Mouse (Mus musculus) hindbrain, embryonic 15.5 days (tissue): ENCODE data around the gene Vezt. TPM values are rescaled to one million over a fixed set of nuclear protein-coding genes. Genes with fewer than 3 reads are reported as not detected.

Experiments used
- ATAC-seq: fragments of 200-750 bp; cut with Nextera tagmentation; 2 replicates; pipeline ENCODE4 v1.8.0; 2017; ENCODE audit warnings: low read depth, moderate number of reproducible peaks, moderate TSS enrichment; ENCODE audit not compliant: low FRiP score
- H3K27ac ChIP-seq: fragments of 300-500 bp; sonication (generic); replicated peaks from 2 replicates; pipeline ENCODE4 v1.5.1; 2015; ENCODE audit warnings: mild to moderate bottlenecking, inconsistent platforms
- H3K27me3 ChIP-seq: fragments of 300-500 bp; sonication (generic); 2 replicates; pipeline ENCODE4 v1.6.1; 2015; ENCODE audit warnings: control low read depth, inconsistent platforms
- H3K36me3 ChIP-seq: fragments of 300-500 bp; sonication (generic); 2 replicates; pipeline ENCODE4 v1.6.1; 2015; ENCODE audit warnings: control low read depth, inconsistent platforms
- H3K4me1 ChIP-seq: fragments of 300-500 bp; sonication (generic); replicated peaks from 2 replicates; pipeline ENCODE4 v1.6.1; 2015; ENCODE audit warnings: control low read depth, inconsistent platforms
- H3K4me2 ChIP-seq: fragments of 300-500 bp; sonication (generic); 2 replicates; pipeline ENCODE4 v1.6.1; 2015; ENCODE audit warnings: moderate library complexity, mild to moderate bottlenecking, inconsistent platforms
- H3K4me3 ChIP-seq: fragments of 300-500 bp; sonication (generic); 2 replicates; pipeline ENCODE4 v1.5.1; 2015; ENCODE audit warnings: mild to moderate bottlenecking, inconsistent platforms
- H3K9ac ChIP-seq: fragments of 300-500 bp; sonication (generic); 2 replicates; pipeline ENCODE4 v1.6.1; 2015; ENCODE audit warnings: inconsistent platforms
- H3K9me3 ChIP-seq: fragments of 300-500 bp; sonication (generic); 2 replicates; pipeline ENCODE4 v1.6.1; 2016; ENCODE audit warnings: control low read depth, inconsistent platforms
- WGBS: fragments of 180-500 bp; shearing (Covaris S2); methylation state at CpG from one replicate; pipeline ENCODE4 v1.1.7; 2015; 5-methylcytosine and 5-hydroxymethylcytosine counted together
- polyA plus RNA-seq: library from polyadenylated mRNA; unstranded; fragments of >200 nt; fragmentation: Nextera tagmentation; extraction: Ambion mirVana; gene quantifications from 2 replicates; pipeline ENCODE4 v1.2.1, GENCODE M21; 2015

Vezt gene
- polyA plus RNA-seq, 1 experiment from 2014 or later: 55.3 TPM

- WGBS: under 1% methylated on average over 30 of the region's 30 CpGs
- Histone ChIP-seq H3K4me2 (peak overlapping the region; percentile 70), H3K4me1 (peaks cover 37% of the 10 kb centered on the region), H3K27me3 (no peaks in the 10 kb centered on the region), H3K9ac (peak overlapping the region; percentile 80), H3K4me3 (peak overlapping the region; percentile 68), H3K36me3 (peaks cover 2% of the 10 kb centered on the region; the same call in 1 of the 2 replicates), H3K27ac (peak overlapping the region; percentile 85), H3K9me3 (no peaks in the 10 kb centered on the region)
- peak; percentile 74 for ATAC-seq
Observed at GRCm38 (mm10) chr10:94034876-94035657, 550 bp downstream of the Vezt start.

- Histone ChIP-seq H3K36me3 (peaks cover 14% of the 10 kb centered on the region), H3K27me3 (no peaks in the 10 kb centered on the region), H3K4me2 (no peak overlapping the region), H3K27ac (no peak overlapping the region), H3K9ac (no peak overlapping the region), H3K4me3 (no peak overlapping the region), H3K9me3 (no peaks in the 10 kb centered on the region), H3K4me1 (peaks cover 30% of the 10 kb centered on the region)
- no peak for ATAC-seq
- WGBS: 98% methylated on average over 6 of the region's 6 CpGs
Observed at GRCm38 (mm10) chr10:94031164-94031563, 4.5 kb downstream of the Vezt start.

GRCm38 (mm10) chr10:94028493-94028892 is 7.1 kb downstream of the Vezt start:
- ATAC-seq: no peak
- Histone ChIP-seq H3K27ac (no peak overlapping the region), H3K9ac (no peak overlapping the region), H3K27me3 (no peaks in the 10 kb centered on the region), H3K4me3 (no peak overlapping the region), H3K9me3 (no peaks in the 10 kb centered on the region), H3K36me3 (peaks cover 25% of the 10 kb centered on the region), H3K4me1 (peaks cover 19% of the 10 kb centered on the region), H3K4me2 (no peak overlapping the region)
- WGBS: 88% methylated on average over 6 of the region's 6 CpGs

- 96% methylated on average over 8 of the region's 8 CpGs for WGBS
- ATAC-seq: peak; percentile 55; the same call in 1 of the 2 replicates
Observed at GRCm38 (mm10) chr10:94025079-94025478, 10.5 kb downstream of the Vezt start.

GRCm38 (mm10) chr10:94021059-94021458 is 14.6 kb downstream of the Vezt start:
- no peaks in the 10 kb centered on the region for H3K9me3 ChIP-seq
- no peak for ATAC-seq
- H3K36me3 ChIP-seq: peaks cover 10% of the 10 kb centered on the region; the same call in 1 of the 2 replicates
- no peaks in the 10 kb centered on the region for H3K27me3 ChIP-seq
- H3K4me1 ChIP-seq: 0 out of 2 replicates have a peak, but pooled peaks cover 6% of the 10 kb centered on the region
- H3K4me3 ChIP-seq: no peak overlapping the region
- H3K9ac ChIP-seq: no peak overlapping the region
- H3K4me2 ChIP-seq: no peak overlapping the region
- 90% methylated on average over 4 of the region's 4 CpGs for WGBS
- no peak overlapping the region for H3K27ac ChIP-seq

More at GRCm38 (mm10) chr10:94025079-94025478, 10.5 kb downstream of the Vezt start:
- H3K4me1 ChIP-seq: no peaks in the 10 kb centered on the region; the same call in 1 of the 2 replicates
- H3K4me3 ChIP-seq: no peak overlapping the region
- H3K9me3 ChIP-seq: no peaks in the 10 kb centered on the region
- H3K9ac ChIP-seq: no peak overlapping the region
- H3K4me2 ChIP-seq: no peak overlapping the region
- H3K27ac ChIP-seq: no peak overlapping the region
- H3K27me3 ChIP-seq: no peaks in the 10 kb centered on the region
- H3K36me3 ChIP-seq: peaks cover 23% of the 10 kb centered on the region

- WGBS: 83% methylated on average over 5 of the region's 5 CpGs
- H3K27me3 ChIP-seq: no peaks in the 10 kb centered on the region
- 0 out of 2 replicates have a peak, but pooled peaks cover 6% of the 10 kb centered on the region for H3K4me1 ChIP-seq
- peaks cover 7% of the 10 kb centered on the region; the same call in 1 of the 2 replicates for H3K36me3 ChIP-seq
- H3K9me3 ChIP-seq: no peaks in the 10 kb centered on the region
- no peak for ATAC-seq
- no peak overlapping the region for H3K9ac ChIP-seq
- no peak overlapping the region for H3K4me2 ChIP-seq
- no peak overlapping the region for H3K27ac ChIP-seq
- H3K4me3 ChIP-seq: no peak overlapping the region
Observed at GRCm38 (mm10) chr10:94020587-94020986, 15.0 kb downstream of the Vezt start.

- H3K4me2 ChIP-seq: no peak overlapping the region
- ATAC-seq: 0 out of 2 replicates have a peak, but pooled peaks have one; percentile 61
- H3K9ac ChIP-seq: no peak overlapping the region
- no peaks in the 10 kb centered on the region for H3K9me3 ChIP-seq
- 94% methylated on average over 8 of the region's 8 CpGs for WGBS
- H3K27ac ChIP-seq: no peak overlapping the region
- no peak overlapping the region for H3K4me3 ChIP-seq
- H3K4me1 ChIP-seq: 0 out of 2 replicates have a peak, but pooled peaks cover 6% of the 10 kb centered on the region
- H3K36me3 ChIP-seq: no peaks in the 10 kb centered on the region
- no peaks in the 10 kb centered on the region for H3K27me3 ChIP-seq
Observed at GRCm38 (mm10) chr10:94017455-94017854, 18.2 kb downstream of the Vezt start.

GRCm38 (mm10) chr10:94014200-94014599 is 21.4 kb downstream of the Vezt start:
- no peaks in the 10 kb centered on the region for H3K36me3 ChIP-seq
- no peak overlapping the region for H3K4me2 ChIP-seq
- H3K27ac ChIP-seq: no peak overlapping the region
- H3K27me3 ChIP-seq: no peaks in the 10 kb centered on the region
- no peak overlapping the region for H3K9ac ChIP-seq
- no peak overlapping the region for H3K4me3 ChIP-seq
- 82% methylated on average over 4 of the region's 4 CpGs for WGBS
- no peak for ATAC-seq
- H3K9me3 ChIP-seq: no peaks in the 10 kb centered on the region
- H3K4me1 ChIP-seq: no peaks in the 10 kb centered on the region

- 47% methylated on average over 3 of the region's 3 CpGs for WGBS
- Histone ChIP-seq H3K9me3 (no peaks in the 10 kb centered on the region), H3K4me1 (no peaks in the 10 kb centered on the region), H3K27ac (no peak overlapping the region), H3K27me3 (no peaks in the 10 kb centered on the region), H3K36me3 (no peaks in the 10 kb centered on the region), H3K4me3 (no peak overlapping the region), H3K9ac (no peak overlapping the region), H3K4me2 (no peak overlapping the region)
- no peak for ATAC-seq
Observed at GRCm38 (mm10) chr10:94013196-94013595, 22.4 kb downstream of the Vezt start.

GRCm38 (mm10) chr10:94011024-94011423 is 24.6 kb downstream of the Vezt start:
- Histone ChIP-seq H3K4me1 (no peaks in the 10 kb centered on the region), H3K9ac (no peak overlapping the region), H3K9me3 (no peaks in the 10 kb centered on the region), H3K27ac (no peak overlapping the region), H3K4me3 (no peak overlapping the region), H3K4me2 (no peak overlapping the region), H3K27me3 (no peaks in the 10 kb centered on the region), H3K36me3 (peaks cover 8% of the 10 kb centered on the region)
- WGBS: 64% methylated on average over 2 of the region's 2 CpGs
- no peak for ATAC-seq

- no peak overlapping the region for H3K4me2 ChIP-seq
- no peak for ATAC-seq
- H3K4me1 ChIP-seq: no peaks in the 10 kb centered on the region
- WGBS: 78% methylated on average over 3 of the region's 3 CpGs
- H3K4me3 ChIP-seq: no peak overlapping the region
- H3K27ac ChIP-seq: no peak overlapping the region
- no peak overlapping the region for H3K9ac ChIP-seq
- H3K36me3 ChIP-seq: peaks cover 16% of the 10 kb centered on the region
- no peaks in the 10 kb centered on the region for H3K27me3 ChIP-seq
- no peaks in the 10 kb centered on the region for H3K9me3 ChIP-seq
Observed at GRCm38 (mm10) chr10:94009991-94010679, 25.5 kb downstream of the Vezt start.

- Histone ChIP-seq H3K27ac (no peak overlapping the region), H3K9me3 (no peaks in the 10 kb centered on the region), H3K4me1 (no peaks in the 10 kb centered on the region), H3K36me3 (peaks cover 26% of the 10 kb centered on the region), H3K4me3 (no peak overlapping the region), H3K27me3 (no peaks in the 10 kb centered on the region), H3K4me2 (no peak overlapping the region), H3K9ac (no peak overlapping the region)
- ATAC-seq: no peak
- 97% methylated on average over 2 of the region's 2 CpGs for WGBS
Observed at GRCm38 (mm10) chr10:94008356-94008755, 27.3 kb downstream of the Vezt start.
